Mouse (Mus musculus) cortical plate, adult 2 months (tissue): ENCODE measurements at regions not wholly inside any gene's neighbourhood (a gene's known extent, or its start where the extent isn't known, plus 50 kb on each side); places are given as distances from the start of the nearest gene placed in this dataset.
"Not testable (repeated sequence)": the region's sequence is repeated elsewhere in the genome, so short reads cannot be mapped to it uniquely, and the experiment has no call there.

ENCODE experiments used
- H3K27ac ChIP-seq: fragments of 200-500 bp; 2 replicates; pipeline ENCODE4 v1.5.1; 2012; ENCODE audit warnings: low read length, control low read depth, inconsistent platforms; ENCODE audit not compliant: insufficient read depth
- H3K4me1 ChIP-seq: fragments of 200-500 bp; 2 replicates; pipeline ENCODE4 v1.6.1; 2011; ENCODE audit warnings: low read length; ENCODE audit not compliant: control insufficient read depth, insufficient read depth
- H3K4me3 ChIP-seq: fragments of 200-500 bp; 2 replicates; pipeline ENCODE4 v1.5.1; 2011; ENCODE audit warnings: mild to moderate bottlenecking, low read length, control low read depth; ENCODE audit not compliant: insufficient read depth
- CTCF ChIP-seq: fragments of 200-500 bp; IDR thresholded peaks from 2 replicates; pipeline ENCODE4 v1.5.1; 2011; ENCODE audit warnings: mild to moderate bottlenecking, control low read depth, low read length; ENCODE audit not compliant: insufficient read depth; ENCODE audit errors: extremely low read depth
- POLR2A ChIP-seq: fragments of 200-500 bp; IDR thresholded peaks from 2 replicates; pipeline ENCODE4 v1.6.1; 2011; ENCODE audit warnings: mild to moderate bottlenecking, low read length, control low read depth; ENCODE audit not compliant: insufficient read depth; ENCODE audit errors: extremely low read depth

DNA sequence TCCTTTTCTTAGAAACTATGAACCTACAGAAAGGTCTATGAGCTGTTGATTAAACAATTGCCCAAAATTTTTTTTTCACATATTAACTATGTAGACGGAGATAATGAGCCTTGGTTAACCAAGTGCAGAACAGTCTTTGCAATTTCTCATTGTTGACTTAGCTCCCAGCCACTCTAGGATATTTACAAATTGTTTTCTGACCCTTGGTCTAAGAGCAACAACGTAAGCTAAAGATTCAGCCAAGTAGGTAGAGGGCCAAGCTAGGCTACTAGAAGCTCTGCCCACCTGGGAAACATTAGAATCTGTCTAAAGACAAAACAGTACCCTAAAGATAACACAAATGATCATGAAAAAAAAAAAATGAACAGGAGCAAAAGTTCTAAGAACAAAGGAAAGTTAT lies 67.5 kb upstream of the Map9 start:
- TF ChIP-seq POLR2A (no peak), CTCF (no peak)
- no peak overlapping the region for H3K27ac ChIP-seq
- H3K4me3 ChIP-seq, result no peak overlapping the region
- no peaks in the 10 kb centered on the region for H3K4me1 ChIP-seq

DNA sequence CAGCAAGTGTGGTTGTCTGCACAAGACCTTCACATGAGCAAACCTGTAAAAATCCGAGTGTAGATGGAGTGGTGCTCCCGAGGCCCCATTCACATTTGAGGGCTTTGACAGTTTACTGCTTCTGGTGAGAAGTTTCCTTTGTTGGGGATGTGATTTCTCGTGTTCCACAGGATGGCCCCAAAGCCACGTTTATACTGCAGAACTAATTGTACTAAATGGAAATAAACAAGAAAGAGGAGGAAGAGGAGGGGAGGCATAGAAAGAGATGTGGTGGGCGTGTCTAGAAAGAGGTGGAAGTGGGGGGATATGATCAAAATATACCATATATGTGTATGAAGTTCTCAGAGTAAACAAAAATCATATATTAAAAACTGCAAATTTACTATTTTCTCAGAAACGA lies 68.8 kb upstream of the Map9 start:
- Histone ChIP-seq H3K4me3 (no peak overlapping the region), H3K4me1 (no peaks in the 10 kb centered on the region), H3K27ac (no peak overlapping the region)
- TF ChIP-seq POLR2A (no peak), CTCF (no peak)

DNA sequence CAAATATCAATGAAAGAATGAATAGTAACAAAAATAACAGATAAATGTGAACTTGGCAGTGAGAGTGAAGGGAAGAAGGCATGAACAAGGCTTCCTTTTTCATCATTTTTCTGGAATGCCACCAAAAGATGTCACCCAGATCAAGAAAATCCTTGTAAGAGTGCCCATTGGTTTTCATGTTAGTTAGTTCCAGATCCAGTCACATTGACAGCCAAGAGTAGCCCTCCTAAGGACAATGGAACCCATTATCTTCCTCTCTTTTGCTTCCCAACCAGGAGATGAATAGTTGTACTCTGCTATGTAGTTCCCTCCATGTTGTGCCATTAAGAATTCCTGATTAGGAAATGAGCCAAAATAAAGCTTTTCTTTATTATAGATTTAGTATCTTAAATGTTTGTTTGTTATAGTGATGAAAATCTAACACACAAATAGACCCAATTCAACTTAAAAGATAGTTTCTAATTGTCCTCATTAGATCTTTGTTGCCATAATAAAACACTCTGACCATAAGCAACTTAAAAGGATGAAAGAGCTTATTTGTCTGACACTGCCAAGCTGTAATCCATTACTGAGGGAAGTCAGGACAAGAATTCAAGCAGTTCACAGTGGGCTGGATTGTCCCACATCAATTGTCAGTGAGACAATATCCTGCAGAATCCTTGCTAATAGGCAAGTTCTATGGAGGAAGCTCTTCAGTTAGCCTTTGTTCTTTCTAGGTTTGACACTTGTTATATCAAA lies 80.7 kb upstream of the Map9 start:
- TF ChIP-seq CTCF (no peak), POLR2A (no peak)
- Histone ChIP-seq H3K27ac (no peak overlapping the region; the same call in 1 of the 2 replicates), H3K4me3 (no peak overlapping the region), H3K4me1 (peaks cover 3% of the 10 kb centered on the region; the same call in 1 of the 2 replicates)

DNA sequence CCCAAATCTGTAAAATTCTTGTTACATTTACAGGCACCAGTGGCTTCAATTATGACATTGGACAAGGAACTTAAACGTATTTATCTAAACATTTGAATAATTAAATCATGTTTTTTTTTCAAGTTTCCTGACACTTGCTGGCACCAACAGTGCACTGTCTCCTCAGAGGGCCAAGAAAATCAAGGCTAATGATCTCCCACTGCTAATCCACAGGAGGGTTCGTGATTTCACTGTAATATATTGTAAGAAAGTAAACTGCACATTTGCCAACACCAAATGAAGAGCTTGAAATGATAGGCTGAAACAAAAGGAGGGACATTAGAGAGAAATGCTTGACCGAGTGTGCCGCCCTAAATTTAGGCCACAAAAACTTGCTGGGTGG lies 82.0 kb upstream of the Map9 start:
- Histone ChIP-seq H3K4me3 (no peak overlapping the region), H3K4me1 (peaks cover 3% of the 10 kb centered on the region; the same call in 1 of the 2 replicates), H3K27ac (no peak overlapping the region)
- TF ChIP-seq CTCF, result no peak
- TF ChIP-seq POLR2A, result no peak

DNA sequence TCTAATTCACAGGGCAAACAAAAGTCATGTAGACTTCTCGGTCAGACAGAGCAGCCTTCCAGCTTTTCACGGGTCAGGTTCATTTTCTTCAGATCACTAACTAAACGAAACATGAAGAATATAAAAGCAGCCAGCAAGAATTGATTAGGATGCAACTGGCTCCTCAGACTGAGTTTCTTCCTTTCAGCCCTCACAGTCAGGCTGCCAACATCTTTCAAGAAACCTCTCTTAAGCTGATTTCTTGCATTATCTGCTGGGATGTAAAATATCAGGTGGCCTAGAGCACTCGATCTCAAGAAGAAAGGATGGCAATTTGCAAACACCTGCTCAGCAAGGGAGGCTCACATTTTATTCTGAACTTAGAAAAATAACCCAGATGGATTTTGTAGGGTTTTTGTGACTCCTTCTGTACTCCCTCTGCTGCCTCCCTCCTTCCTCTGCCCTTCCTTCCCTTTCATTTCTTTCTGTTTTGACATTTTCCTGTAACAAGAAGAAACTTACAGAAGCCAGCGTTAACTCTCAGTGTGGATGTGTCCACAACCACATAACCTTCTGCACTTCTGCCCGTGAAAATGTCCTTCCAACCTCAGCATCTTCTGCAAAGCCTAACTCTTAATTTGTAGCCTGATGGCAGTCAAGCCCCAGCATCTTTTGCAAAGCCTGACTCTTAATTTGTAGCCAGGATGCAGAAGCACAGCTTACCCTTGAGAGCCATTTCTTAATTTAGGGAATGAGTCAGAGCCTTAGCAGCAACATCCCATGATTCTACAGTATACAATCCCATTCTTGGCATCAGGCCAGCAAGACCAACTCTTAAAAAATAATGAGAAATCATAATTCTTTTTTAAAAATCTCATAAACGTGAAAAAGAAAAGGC lies 82.7 kb upstream of the Map9 start:
- TF ChIP-seq POLR2A (no peak), CTCF (no peak)
- no peak overlapping the region for H3K4me3 ChIP-seq
- H3K27ac ChIP-seq, result peak overlapping the region; percentile 38

DNA sequence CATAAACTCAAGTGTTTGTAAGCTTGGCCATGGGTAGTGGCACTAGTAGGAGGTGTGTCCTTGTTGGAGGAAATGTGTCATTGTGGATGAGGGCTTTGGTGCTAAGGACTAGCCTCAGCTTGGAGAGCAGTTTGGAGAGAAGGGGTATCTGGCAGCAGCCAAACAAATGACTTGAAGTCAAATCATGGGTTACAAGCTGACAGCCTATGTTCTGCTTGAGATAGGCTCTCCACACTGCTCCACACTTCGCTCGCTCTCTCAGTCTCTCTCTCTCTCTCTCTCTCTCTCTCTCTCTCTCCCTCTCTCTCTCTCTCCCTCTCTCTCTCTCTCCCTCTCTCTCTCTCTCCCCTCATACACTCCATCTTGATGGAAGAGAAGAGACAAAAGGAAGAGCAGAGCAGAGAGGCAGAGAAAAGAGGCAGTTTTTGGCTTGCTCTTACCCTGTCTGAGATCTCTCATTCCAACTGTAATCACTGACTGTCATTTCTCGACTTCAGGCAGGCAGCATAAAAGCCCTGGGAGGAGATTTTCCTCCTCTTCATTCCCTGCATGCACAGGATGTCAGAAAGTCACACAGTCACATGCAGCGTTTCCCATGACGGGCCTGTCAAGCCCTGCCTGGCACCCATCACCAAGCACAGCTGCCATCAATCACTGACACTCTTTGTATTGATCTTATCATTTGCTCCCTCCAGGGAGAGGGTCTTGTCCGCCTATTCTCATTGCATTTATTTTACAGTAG lies 83.5 kb upstream of the Map9 start:
- TF ChIP-seq POLR2A (no peak), CTCF (no peak)
- Histone ChIP-seq H3K27ac (peak overlapping the region; percentile 38), H3K4me1 (peaks cover 3% of the 10 kb centered on the region; the same call in 1 of the 2 replicates), H3K4me3 (no peak overlapping the region)

More for the DNA sequence above, 82.7 kb upstream of the Map9 start:
- peaks cover 3% of the 10 kb centered on the region; the same call in 1 of the 2 replicates for H3K4me1 ChIP-seq

DNA sequence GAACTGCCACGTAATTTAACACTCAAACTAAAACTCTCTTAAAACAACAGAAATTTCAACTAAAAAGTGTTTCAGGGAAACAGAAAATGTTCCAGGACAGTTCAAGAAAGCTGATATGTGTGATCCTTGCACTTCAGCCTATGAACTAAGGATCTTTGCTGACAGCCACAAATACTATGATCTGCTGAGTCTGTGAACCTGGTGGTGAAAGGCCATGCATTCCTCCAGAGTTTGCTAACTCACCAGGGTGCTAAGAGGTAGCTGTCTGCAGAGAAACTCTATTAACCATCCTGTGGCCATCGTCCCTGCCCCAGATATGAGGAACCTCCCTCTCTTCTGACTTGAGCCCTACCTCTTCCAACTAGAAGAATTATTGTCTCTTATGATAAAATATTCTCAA lies 84.3 kb upstream of the Map9 start:
- H3K4me1 ChIP-seq, H3K4me3 ChIP-seq: not testable (repeated sequence)
- H3K27ac ChIP-seq, result peak overlapping the region; percentile 46

DNA sequence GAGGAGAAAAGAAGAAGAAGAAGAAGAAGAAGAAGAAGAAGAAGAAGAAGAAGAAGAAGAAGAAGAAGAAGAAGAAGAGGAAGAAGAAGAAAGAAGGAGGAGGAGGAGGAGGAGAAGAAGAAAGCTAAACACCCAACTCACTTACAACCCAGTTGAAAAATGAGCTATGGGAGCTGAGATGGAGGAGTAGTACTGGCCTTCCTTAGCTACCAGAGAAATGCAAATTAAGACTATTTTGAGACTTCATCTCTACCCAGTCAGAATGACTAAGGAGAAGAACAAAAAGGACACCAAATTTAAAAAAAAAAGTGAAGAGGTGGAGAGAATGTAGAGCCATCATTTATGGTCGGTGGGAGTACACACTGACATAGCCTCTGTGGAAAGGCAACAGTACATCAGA lies 85.9 kb upstream of the Map9 start:
- Histone ChIP-seq H3K4me1 (peaks cover 3% of the 10 kb centered on the region; the same call in 1 of the 2 replicates), H3K27ac (no peak overlapping the region), H3K4me3 (no peak overlapping the region)
- TF ChIP-seq POLR2A (no peak), CTCF (no peak)

DNA sequence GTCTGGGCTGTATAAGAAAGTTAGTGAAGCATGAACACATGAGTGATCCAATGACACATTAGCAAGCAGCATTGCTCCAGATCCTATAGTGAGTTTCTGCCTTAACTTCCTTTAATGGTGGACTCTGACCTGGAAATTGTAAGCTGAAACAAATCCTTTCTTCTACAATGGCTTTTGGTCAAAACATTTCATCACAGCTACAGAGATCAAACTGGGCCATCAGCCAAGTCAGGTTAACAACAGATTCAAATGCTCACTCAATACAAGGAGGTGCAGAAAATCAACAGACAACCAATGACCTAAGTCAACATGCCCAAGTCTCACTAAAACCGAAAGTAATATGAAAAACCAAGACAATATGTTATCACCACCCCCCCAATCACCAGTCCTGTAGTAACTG lies 91.9 kb upstream of the Map9 start:
- H3K4me3 ChIP-seq, result no peak overlapping the region
- TF ChIP-seq POLR2A, result no peak
- no peak for TF ChIP-seq CTCF
- no peak overlapping the region for H3K27ac ChIP-seq
- H3K4me1 ChIP-seq, result no peaks in the 10 kb centered on the region

DNA sequence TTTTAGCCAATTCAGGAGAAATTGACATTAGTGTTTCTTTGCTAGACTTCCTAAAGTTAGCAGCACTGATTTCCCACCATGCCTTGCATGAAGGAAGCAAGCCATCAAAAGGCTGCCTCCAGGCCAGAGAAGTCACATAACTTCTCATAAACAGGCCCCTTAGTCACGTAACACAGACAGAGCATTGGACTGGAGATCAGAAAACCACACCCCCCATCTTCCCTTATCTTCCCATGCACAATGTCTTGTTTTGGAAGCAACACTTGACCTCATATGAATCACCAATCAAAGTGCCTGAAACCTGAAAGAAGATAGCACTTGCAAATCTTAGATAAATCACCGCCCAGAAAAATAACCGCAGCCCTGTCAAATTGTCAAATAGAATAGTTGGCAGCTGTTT lies 95.9 kb upstream of the Map9 start:
- Histone ChIP-seq H3K4me1 (no peaks in the 10 kb centered on the region), H3K27ac (no peak overlapping the region), H3K4me3 (no peak overlapping the region)
- no peak for TF ChIP-seq CTCF
- TF ChIP-seq POLR2A, result no peak
